Comparison of ENCODE assay signal across 9 mouse cellular contexts in the genomic region with DNA sequence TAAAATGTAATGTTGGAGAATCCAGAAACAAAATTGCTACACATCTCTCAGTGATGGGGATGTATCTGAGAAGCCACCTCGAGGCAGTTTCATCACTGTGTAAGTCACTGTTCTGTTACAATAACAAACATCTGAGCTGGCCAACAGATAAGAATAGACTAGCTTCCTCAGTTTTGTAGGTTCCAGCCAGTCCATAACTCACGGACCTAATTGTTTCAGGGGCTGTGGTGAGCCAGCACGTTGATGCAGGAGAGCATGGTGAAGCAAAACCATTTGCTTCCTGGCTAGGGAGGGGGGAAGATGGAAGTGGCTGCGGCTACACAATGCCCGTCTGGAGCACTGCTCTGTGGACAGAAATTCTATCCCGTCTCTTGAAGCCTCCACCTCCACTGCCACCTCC. TPM values are rescaled to one million over a fixed set of nuclear protein-coding genes. Genes with fewer than 3 reads are reported as not detected.
DNase-seq lines count a peak whose midpoint lies in the region; ATAC-seq and TF ChIP-seq lines count a peak whose summit lies in the region.
"Had no signal": no experiment of that assay in that cellular context is flagged by ENCODE, and none has a peak within 500 bp of the region (broad histone marks: within the 10 kb centered on the region; RNA-seq: fewer than 3 reads in every experiment).

No protein-coding gene starts in this region.

- WGBS in heart, embryonic 14.5 days, result 26% methylated on average over 6 of the region's 6 CpGs
- WGBS in lung, postnatal 0 days, result 22% methylated on average over 6 of the region's 6 CpGs
- WGBS in kidney, embryonic 15.5 days, result 14% methylated on average over 6 of the region's 6 CpGs
- 55% methylated on average over 6 of the region's 6 CpGs for WGBS in small intestine, adult 2 months

- no peak for DNase-seq in heart, postnatal 4 days
- peak; percentile 44 for DNase-seq in lung, postnatal 0 days (ENCODE audit: low spot score)
- DNase-seq in lung, adult 18-20 months, result no peak
- no peak for DNase-seq in right cerebral cortex, postnatal 14 days

- no peak for TF ChIP-seq EP300 in lung, postnatal 0 days (IDR thresholded peaks at IDR 0.05)

- TF ChIP-seq CTCF in lung, postnatal 0 days (IDR thresholded peaks at IDR 0.05), result no peak
- no peak for TF ChIP-seq CTCF in small intestine, adult 2 months (IDR thresholded peaks at IDR 0.05; ENCODE audit: extremely low read depth, insufficient read length, insufficient replicate concordance, low read depth, low read length)

- no peaks in the 10 kb centered on the region for H3K36me3 ChIP-seq in heart, embryonic 14.5 days (ENCODE audit: control insufficient read depth, insufficient read depth, low read length)
- H3K36me3 ChIP-seq in lung, postnatal 0 days (ENCODE audit: insufficient read depth, low read length), result no peaks in the 10 kb centered on the region
- no peaks in the 10 kb centered on the region for H3K36me3 ChIP-seq in kidney, embryonic 15.5 days
- no peaks in the 10 kb centered on the region for H3K36me3 ChIP-seq in small intestine, adult 2 months (ENCODE audit: control insufficient read depth, insufficient read depth, low read length)
- H3K36me3 ChIP-seq: hindbrain, embryonic 13.5 days; limb, embryonic 13.5 days had no signal

- peak overlapping the region; percentile 0; the same call in 1 of the 2 replicates for H3K4me2 ChIP-seq in heart, embryonic 14.5 days (ENCODE audit: low read length)
- no peak overlapping the region for H3K4me2 ChIP-seq in lung, postnatal 0 days (replicated peaks; ENCODE audit: low read depth, low read length)
- peak overlapping the region; percentile 10; the same call in 1 of the 2 replicates for H3K4me2 ChIP-seq in kidney, embryonic 15.5 days
- H3K4me2 ChIP-seq: hindbrain, embryonic 13.5 days; limb, embryonic 13.5 days had no signal

- TF ChIP-seq POLR2A in small intestine, adult 2 months (IDR thresholded peaks at IDR 0.05; ENCODE audit: low read depth, low read length), result no peak

- H3K27ac ChIP-seq in heart, embryonic 14.5 days (replicated peaks in 1 of 2; ENCODE audit: control insufficient read depth in 1 of 2, insufficient read depth in 1 of 2, low read depth in 2 of 2, low read length in 2 of 2), result peak overlapping the region; percentile 72 to 76
- H3K27ac ChIP-seq in lung, postnatal 0 days (ENCODE audit: low read length), result no peak overlapping the region
- peak overlapping the region; percentile 41 for H3K27ac ChIP-seq in kidney, embryonic 15.5 days
- 0 out of 2 replicates have a peak overlapping the region, but pooled peaks have one; percentile 14 for H3K27ac ChIP-seq in small intestine, adult 2 months (ENCODE audit: insufficient read depth, low read depth, low read length)
- H3K27ac ChIP-seq: hindbrain, embryonic 13.5 days; limb, embryonic 13.5 days had no signal

- no peaks in the 10 kb centered on the region for H3K9me3 ChIP-seq in heart, embryonic 14.5 days (ENCODE audit: control insufficient read depth, low read length)
- H3K9me3 ChIP-seq in lung, postnatal 0 days (ENCODE audit: low read length), result no peaks in the 10 kb centered on the region
- H3K9me3 ChIP-seq in kidney, embryonic 15.5 days (replicated peaks), result no peaks in the 10 kb centered on the region
- H3K9me3 ChIP-seq: hindbrain, embryonic 13.5 days; limb, embryonic 13.5 days had no signal

- H3K27me3 ChIP-seq in heart, embryonic 14.5 days (ENCODE audit: control insufficient read depth, insufficient read depth, low read length), result no peaks in the 10 kb centered on the region
- H3K27me3 ChIP-seq in lung, postnatal 0 days (replicated peaks; ENCODE audit: insufficient read depth, low read length), result no peaks in the 10 kb centered on the region
- no peaks in the 10 kb centered on the region for H3K27me3 ChIP-seq in kidney, embryonic 15.5 days
- no peaks in the 10 kb centered on the region for H3K27me3 ChIP-seq in small intestine, adult 2 months (ENCODE audit: control insufficient read depth, insufficient read depth, low read length)
- H3K27me3 ChIP-seq: hindbrain, embryonic 13.5 days; limb, embryonic 13.5 days had no signal

- H3K4me3 ChIP-seq in heart, embryonic 14.5 days (ENCODE audit: control insufficient read depth in 1 of 2, insufficient read depth in 1 of 2, low read depth in 1 of 2, low read length in 2 of 2), result no peak overlapping the region
- no peak overlapping the region for H3K4me3 ChIP-seq in lung, postnatal 0 days (ENCODE audit: low read depth, low read length)
- H3K4me3 ChIP-seq in kidney, embryonic 15.5 days (replicated peaks), result no peak overlapping the region
- no peak overlapping the region for H3K4me3 ChIP-seq in small intestine, adult 2 months (ENCODE audit: low read depth, low read length)
- H3K4me3 ChIP-seq: hindbrain, embryonic 13.5 days; limb, embryonic 13.5 days had no signal

- peaks cover 18 to 28% of the 10 kb centered on the region in 2 experiments for H3K4me1 ChIP-seq in heart, embryonic 14.5 days (ENCODE audit: control insufficient read depth in 2 of 2, insufficient read depth in 2 of 2, low read length in 2 of 2)
- H3K4me1 ChIP-seq in lung, postnatal 0 days (ENCODE audit: insufficient read depth, low read depth, low read length), result no peaks in the 10 kb centered on the region; the same call in 1 of the 2 replicates
- H3K4me1 ChIP-seq in kidney, embryonic 15.5 days, result peaks cover 21% of the 10 kb centered on the region; the same call in 1 of the 2 replicates
- H3K4me1 ChIP-seq in small intestine, adult 2 months (ENCODE audit: control insufficient read depth, insufficient read depth, insufficient read length, low read length), result no peaks in the 10 kb centered on the region
- H3K4me1 ChIP-seq: limb, embryonic 13.5 days had no signal

- no peak for ATAC-seq in heart, embryonic 14.5 days (ENCODE audit: insufficient number of reproducible peaks, insufficient read depth, low FRiP score, low read depth)
- ATAC-seq in lung, postnatal 0 days, result peak; percentile 75
- no peak for ATAC-seq in kidney, embryonic 15.5 days (replicated peaks; ENCODE audit: low FRiP score)

- H3K9ac ChIP-seq in heart, embryonic 14.5 days (ENCODE audit: low read length), result no peak overlapping the region
- H3K9ac ChIP-seq in lung, postnatal 0 days (replicated peaks; ENCODE audit: low read depth), result no peak overlapping the region
- H3K9ac ChIP-seq in kidney, embryonic 15.5 days, result no peak overlapping the region
- H3K9ac ChIP-seq: hindbrain, embryonic 13.5 days; limb, embryonic 13.5 days had no signal

RNA-seq across cellular contexts. Expression of a gene that starts 52.8 kb away (rescaled TPM):
- not detected in 2 replicates for polyA plus RNA-seq in heart, embryonic 14.5 days (2014; fragmentation: Nextera tagmentation; extraction: Ambion mirVana)
- not detected for total RNA-seq in heart, postnatal 4 days (2021)
- polyA plus RNA-seq in lung, postnatal 0 days (2015; fragmentation: Nextera tagmentation; extraction: Ambion mirVana), result 2.0 and 2.5 TPM in 2 replicates
- 0.12 and 0.14 TPM in 2 replicates for polyA plus RNA-seq in kidney, embryonic 15.5 days (2015; fragmentation: Nextera tagmentation; extraction: Ambion mirVana)
- polyA plus RNA-seq in small intestine, adult 2 months (2012; rRNA removed), result not detected in 2 replicates
